Mouse (Mus musculus) stomach, embryonic 16.5 days (tissue): ENCODE results near the gene Wdr83. TPM values are rescaled to one million over a fixed set of nuclear protein-coding genes. Genes with fewer than 3 reads are reported as not detected.

ENCODE experiments used
- ATAC-seq: fragments of 200-750 bp; cut with Nextera tagmentation; 2 replicates; pipeline ENCODE4 v1.8.0; 2017; ENCODE audit warnings: moderate number of reproducible peaks, moderate TSS enrichment; ENCODE audit not compliant: insufficient read depth, low FRiP score
- H3K27ac ChIP-seq: fragments of 300-500 bp; sonication (generic); 2 replicates; pipeline ENCODE4 v1.5.1; 2014; ENCODE audit warnings: low read length
- H3K27me3 ChIP-seq: fragments of 300-500 bp; sonication (generic); 2 replicates; pipeline ENCODE4 v1.6.1; 2014; ENCODE audit warnings: low read length, control low read depth, mixed read lengths; ENCODE audit not compliant: control insufficient read depth, insufficient read depth
- H3K36me3 ChIP-seq: fragments of 300-500 bp; sonication (generic); 2 replicates; pipeline ENCODE4 v1.6.1; 2014; ENCODE audit warnings: low read length; ENCODE audit not compliant: control insufficient read depth, insufficient read depth
- H3K4me1 ChIP-seq: fragments of 300-500 bp; sonication (generic); 2 replicates; pipeline ENCODE4 v1.6.1; 2014; ENCODE audit warnings: low read length, control low read depth, mixed read lengths; ENCODE audit not compliant: control insufficient read depth, insufficient read depth
- H3K4me2 ChIP-seq: fragments of 300-500 bp; sonication (generic); 2 replicates; pipeline ENCODE4 v1.6.1; 2014; ENCODE audit warnings: low read depth, low read length, mixed read lengths
- H3K4me3 ChIP-seq: fragments of 300-500 bp; sonication (generic); replicated peaks from 2 replicates; pipeline ENCODE4 v1.5.1; 2014; ENCODE audit warnings: mild to moderate bottlenecking, low read length
- H3K9ac ChIP-seq: fragments of 300-500 bp; sonication (generic); 2 replicates; pipeline ENCODE4 v1.6.1; 2014; ENCODE audit warnings: low read length
- H3K9me3 ChIP-seq: fragments of 300-500 bp; sonication (generic); replicated peaks from 2 replicates; pipeline ENCODE4 v1.6.1; 2016; ENCODE audit warnings: low read length, control low read depth; ENCODE audit not compliant: control insufficient read depth
- WGBS: fragments of 180-500 bp; shearing (Covaris S2); extraction: QIAGEN DNeasy Blood & Tissue Kit; methylation state at CpG from one replicate; pipeline ENCODE4 v1.1.7; 2014; 5-methylcytosine and 5-hydroxymethylcytosine counted together
- polyA plus RNA-seq: library from polyadenylated mRNA; unstranded; fragments of >200 nt; fragmentation: Nextera tagmentation; extraction: Ambion mirVana; gene quantifications from 2 replicates; pipeline ENCODE4 v1.2.1, GENCODE M21; 2015

Wdr83 gene
- polyA plus RNA-seq, 1 experiment from 2014 or later: 36.8 TPM

GRCm38 (mm10) chr8:85096850-85097249 is 15.7 kb upstream of the Wdr83 start:
- Histone ChIP-seq H3K4me1 (no peaks in the 10 kb centered on the region), H3K27ac (no peak overlapping the region), H3K9me3 (no peaks in the 10 kb centered on the region; the same call in 1 of the 2 replicates), H3K36me3 (peaks cover 18% of the 10 kb centered on the region; the same call in 1 of the 2 replicates), H3K4me3 (no peak overlapping the region), H3K4me2 (no peak overlapping the region), H3K9ac (no peak overlapping the region), H3K27me3 (no peaks in the 10 kb centered on the region)
- 81% methylated on average over 4 of the region's 4 CpGs for WGBS
- no peak for ATAC-seq

GRCm38 (mm10) chr8:85096196-85096595 is 15.1 kb upstream of the Wdr83 start:
- no peaks in the 10 kb centered on the region for H3K9me3 ChIP-seq
- 92% methylated on average over 16 of the region's 16 CpGs for WGBS
- H3K27me3 ChIP-seq: no peaks in the 10 kb centered on the region
- H3K9ac ChIP-seq: no peak overlapping the region
- no peak overlapping the region for H3K27ac ChIP-seq
- H3K4me3 ChIP-seq: no peak overlapping the region
- no peaks in the 10 kb centered on the region for H3K4me1 ChIP-seq
- peaks cover 18% of the 10 kb centered on the region; the same call in 1 of the 2 replicates for H3K36me3 ChIP-seq
- no peak for ATAC-seq
- no peak overlapping the region for H3K4me2 ChIP-seq

- H3K4me3 ChIP-seq: no peak overlapping the region
- peaks cover 22% of the 10 kb centered on the region; the same call in 1 of the 2 replicates for H3K36me3 ChIP-seq
- H3K4me1 ChIP-seq: no peaks in the 10 kb centered on the region
- no peak overlapping the region for H3K9ac ChIP-seq
- H3K9me3 ChIP-seq: no peaks in the 10 kb centered on the region
- 94% methylated on average over 7 of the region's 7 CpGs for WGBS
- H3K27me3 ChIP-seq: no peaks in the 10 kb centered on the region
- no peak overlapping the region for H3K4me2 ChIP-seq
- H3K27ac ChIP-seq: no peak overlapping the region
- no peak for ATAC-seq
Measured at GRCm38 (mm10) chr8:85095566-85095965, 14.5 kb upstream of the Wdr83 start.

DNA sequence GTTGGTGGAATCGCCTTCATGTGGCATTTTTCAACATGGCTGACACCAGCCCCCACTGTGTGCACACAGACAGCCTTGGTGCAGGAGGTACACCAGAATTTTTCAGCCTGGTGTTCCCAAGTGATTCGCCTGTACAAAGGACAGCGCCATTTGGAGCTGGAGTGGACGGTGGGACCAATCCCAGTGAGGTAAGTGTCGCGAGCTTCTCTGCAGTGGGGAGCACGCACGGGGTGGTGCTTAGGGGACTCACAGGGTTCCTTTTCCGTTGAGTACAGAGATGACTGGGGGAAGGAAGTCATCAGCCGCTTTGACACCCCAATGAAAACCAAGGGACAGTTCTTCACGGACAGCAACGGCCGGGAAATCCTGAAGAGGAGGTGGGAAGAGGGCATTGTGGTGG is 13.9 kb upstream of the Wdr83 start:
- Histone ChIP-seq H3K4me3 (no peak overlapping the region), H3K9me3 (no peaks in the 10 kb centered on the region), H3K4me1 (no peaks in the 10 kb centered on the region), H3K9ac (no peak overlapping the region), H3K36me3 (peaks cover 22% of the 10 kb centered on the region; the same call in 1 of the 2 replicates), H3K27me3 (no peaks in the 10 kb centered on the region), H3K4me2 (no peak overlapping the region), H3K27ac (no peak overlapping the region)
- WGBS: 95% methylated on average over 13 of the region's 13 CpGs
- ATAC-seq: no peak

DNA sequence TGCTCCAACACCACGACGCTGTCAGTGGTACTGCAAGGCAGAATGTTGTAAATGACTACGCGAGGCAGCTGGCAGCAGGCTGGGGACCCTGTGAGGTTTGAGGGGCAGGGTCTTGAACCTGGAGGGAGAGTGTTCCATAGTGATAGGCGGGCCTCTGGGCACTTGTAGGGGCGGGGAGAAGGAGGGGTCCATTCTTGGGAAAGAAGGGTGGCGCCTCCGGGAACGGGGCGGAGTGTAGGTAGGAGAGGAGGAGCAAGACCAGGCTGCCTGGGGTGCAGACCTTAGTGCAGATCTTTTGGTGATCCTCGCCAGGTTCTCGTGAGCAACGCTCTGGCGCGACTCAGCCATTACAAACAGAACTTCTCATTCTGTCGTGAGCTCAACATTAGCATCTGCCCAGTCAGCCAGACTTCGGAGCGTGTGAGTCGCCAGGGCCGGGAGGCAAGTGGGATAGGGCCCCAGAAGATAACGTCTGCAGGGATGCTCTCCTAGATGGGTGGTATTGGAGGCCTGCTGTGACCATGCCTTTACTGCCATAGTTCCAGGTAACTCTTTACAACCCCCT is 10.5 kb upstream of the Wdr83 start:
- Histone ChIP-seq H3K27ac (no peak overlapping the region), H3K4me1 (no peaks in the 10 kb centered on the region), H3K36me3 (peaks cover 19% of the 10 kb centered on the region; the same call in 1 of the 2 replicates), H3K4me2 (no peak overlapping the region), H3K9ac (no peak overlapping the region), H3K9me3 (no peaks in the 10 kb centered on the region), H3K4me3 (no peak overlapping the region), H3K27me3 (no peaks in the 10 kb centered on the region)
- WGBS: 39% methylated on average over 21 of the region's 21 CpGs
- no peak for ATAC-seq

DNA sequence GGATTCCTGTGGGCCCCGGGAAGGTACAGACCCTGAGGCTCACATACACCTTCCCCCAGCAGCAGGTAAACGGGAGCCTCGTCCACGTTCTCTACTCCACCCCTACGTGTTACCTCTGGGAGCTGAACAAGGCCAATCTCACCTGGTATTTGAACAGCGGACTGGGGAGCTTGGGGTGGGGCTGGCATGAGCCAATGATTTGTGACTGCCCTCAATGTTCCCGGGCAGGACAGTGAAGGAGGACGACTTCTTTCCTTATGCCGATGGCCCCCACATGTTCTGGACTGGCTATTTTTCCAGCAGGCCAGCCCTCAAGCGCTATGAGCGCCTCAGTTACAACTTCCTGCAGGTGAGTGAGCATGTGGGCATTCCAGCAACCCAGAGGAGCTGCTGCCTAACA is 9.8 kb upstream of the Wdr83 start:
- no peaks in the 10 kb centered on the region for H3K27me3 ChIP-seq
- H3K4me3 ChIP-seq: no peak overlapping the region
- H3K9me3 ChIP-seq: no peaks in the 10 kb centered on the region
- H3K4me1 ChIP-seq: no peaks in the 10 kb centered on the region
- ATAC-seq: no peak
- peaks cover 16% of the 10 kb centered on the region; the same call in 1 of the 2 replicates for H3K36me3 ChIP-seq
- H3K4me2 ChIP-seq: no peak overlapping the region
- H3K27ac ChIP-seq: no peak overlapping the region
- WGBS: 82% methylated on average over 11 of the region's 11 CpGs
- H3K9ac ChIP-seq: no peak overlapping the region

GRCm38 (mm10) chr8:85088771-85089170 is 7.7 kb upstream of the Wdr83 start:
- H3K4me2 ChIP-seq: no peak overlapping the region
- H3K27ac ChIP-seq: no peak overlapping the region
- peaks cover 16% of the 10 kb centered on the region; the same call in 1 of the 2 replicates for H3K36me3 ChIP-seq
- WGBS: 76% methylated on average over 2 of the region's 2 CpGs
- no peaks in the 10 kb centered on the region for H3K27me3 ChIP-seq
- H3K9ac ChIP-seq: no peak overlapping the region
- H3K4me3 ChIP-seq: no peak overlapping the region
- H3K9me3 ChIP-seq: no peaks in the 10 kb centered on the region
- peaks cover 6% of the 10 kb centered on the region; the same call in 1 of the 2 replicates for H3K4me1 ChIP-seq
- ATAC-seq: no peak

- H3K9ac ChIP-seq: no peak overlapping the region
- H3K27ac ChIP-seq: no peak overlapping the region
- H3K27me3 ChIP-seq: no peaks in the 10 kb centered on the region
- peaks cover 17% of the 10 kb centered on the region for H3K4me1 ChIP-seq
- WGBS: 84% methylated on average over 3 of the region's 3 CpGs
- no peaks in the 10 kb centered on the region for H3K9me3 ChIP-seq
- H3K36me3 ChIP-seq: peaks cover 10% of the 10 kb centered on the region; the same call in 1 of the 2 replicates
- no peak overlapping the region for H3K4me3 ChIP-seq
- ATAC-seq: no peak
- H3K4me2 ChIP-seq: no peak overlapping the region
Measured at GRCm38 (mm10) chr8:85086238-85086637, 5.1 kb upstream of the Wdr83 start.

DNA sequence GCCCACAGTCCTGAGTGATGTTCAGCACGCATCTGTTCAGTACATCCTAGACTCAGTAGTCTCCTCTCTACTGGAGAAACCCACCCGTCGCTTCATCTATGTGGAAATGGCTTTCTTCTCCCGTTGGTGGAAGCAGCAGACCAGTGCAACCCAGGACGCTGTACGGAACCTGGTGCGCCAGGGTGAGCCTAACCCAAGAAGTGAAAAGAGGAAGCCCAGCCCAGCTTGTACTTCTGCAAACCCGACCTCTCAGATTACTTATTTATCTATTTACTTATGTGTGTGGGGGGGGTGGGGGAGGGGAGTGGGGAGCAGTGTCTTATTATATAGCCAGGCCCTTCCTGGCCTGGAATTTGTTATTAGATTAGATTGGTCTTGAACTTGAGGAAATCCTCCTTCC is 3.5 kb upstream of the Wdr83 start:
- no peak overlapping the region for H3K9ac ChIP-seq
- ATAC-seq: no peak
- H3K4me1 ChIP-seq: peaks cover 22% of the 10 kb centered on the region
- 82% methylated on average over 8 of the region's 8 CpGs for WGBS
- no peaks in the 10 kb centered on the region for H3K9me3 ChIP-seq
- H3K4me3 ChIP-seq: no peak overlapping the region
- no peaks in the 10 kb centered on the region for H3K27me3 ChIP-seq
- no peak overlapping the region for H3K27ac ChIP-seq
- peaks cover 6% of the 10 kb centered on the region; the same call in 1 of the 2 replicates for H3K36me3 ChIP-seq
- H3K4me2 ChIP-seq: no peak overlapping the region
